Mouse (Mus musculus) gastrocnemius, postnatal 10 days (tissue): ENCODE measurements around the gene Acap1. TPM values are rescaled to one million over a fixed set of nuclear protein-coding genes. Genes with fewer than 3 reads are reported as not detected.

Source experiments
- DNase-seq: peaks from one replicate; pipeline ENCODE4 v3.0.0; 2021; ENCODE audit warnings: mixed read lengths
- microRNA-seq, 2 experiments: library from miRNA; unstranded; fragments of <30 nt; microRNA quantifications; one replicate each; pipeline ENCODE4 v1.2.0; 2021
- total RNA-seq, 2 experiments: library from RNA; stranded (reverse); gene quantifications; 2 replicates each; pipeline ENCODE4 v1.2.3; 2021

Acap1 gene
- total RNA-seq, 2 experiments from 2014 or later: 0.42 to 1.0 TPM

GRCm38 (mm10) chr11:69837604-69837951 lies 57.8 kb downstream of the Acap1 start, which contains the start of gene Nlgn2:
Gene Nlgn2 (minus strand): TSS chr11:69837784.
- DNase-seq: peak; percentile 76

- DNase-seq: peak; percentile 59
Measured at GRCm38 (mm10) chr11:69836703-69837576, 58.4 kb downstream of the Acap1 start.

- DNase-seq: no peak
Measured at GRCm38 (mm10) chr11:69835966-69836335, 59.4 kb downstream of the Acap1 start.

GRCm38 (mm10) chr11:69835326-69835965 lies 59.9 kb downstream of the Acap1 start:
- DNase-seq: no peak

- peak; percentile 36 for DNase-seq
Measured at GRCm38 (mm10) chr11:69834001-69834549, 61.3 kb downstream of the Acap1 start.

- no peak for DNase-seq
Measured at GRCm38 (mm10) chr11:69833554-69833953, 61.8 kb downstream of the Acap1 start.

Small RNA genes within 50 kb of the gene (microRNA-seq; reads per million reads assigned to microRNA genes)
- 0 reads per million in 2 experiments for gene Mir6924

Other genes starting within 250 kb of the Acap1 start
- gene Sox15, start 240.2 kb downstream of the Acap1 start, total RNA-seq: under 1 TPM in 1 of 2 experiments, not detected in 1; 0.32 TPM
- gene Mpdu1, start 232.9 kb downstream of the Acap1 start, total RNA-seq: 10 to 100 TPM; 21.1 to 21.3 TPM
- 10 to 100 TPM in 1 of 2 experiments, 1 to 10 TPM in 1; 6.1 to 14.1 TPM for gene Cd68, start 229.4 kb downstream of the Acap1 start, total RNA-seq
- gene Eif4a1, start 223.1 kb downstream of the Acap1 start, total RNA-seq: 100 to 1,000 TPM; 216 to 234 TPM
- 10 to 100 TPM; 29.5 to 36.0 TPM for gene Senp3, start 213.5 kb downstream of the Acap1 start, total RNA-seq
- gene Tnfsf13, start 209.8 kb downstream of the Acap1 start, total RNA-seq: 1 to 10 TPM; 1.6 to 2.1 TPM
- gene Tnfsf12, start 199.7 kb downstream of the Acap1 start, total RNA-seq: 10 to 100 TPM; 15.9 to 17.6 TPM
- 1 to 10 TPM; 2.9 to 4.5 TPM for gene Tnfsfm13, start 199.4 kb downstream of the Acap1 start, total RNA-seq
- 10 to 100 TPM; 45.9 to 49.4 TPM for gene Polr2a, start 136.9 kb downstream of the Acap1 start, total RNA-seq
- not detected for gene Slc35g3, start 133.6 kb downstream of the Acap1 start, total RNA-seq
- gene Zbtb4, start 129.6 kb downstream of the Acap1 start, total RNA-seq: 10 to 100 TPM; 21.0 to 29.3 TPM
- 100 to 1,000 TPM; 105 to 124 TPM for gene Chrnb1, start 99.6 kb downstream of the Acap1 start, total RNA-seq
- 10 to 100 TPM; 10.5 to 12.2 TPM for gene Fgf11, start 93.7 kb downstream of the Acap1 start, total RNA-seq
- not detected for gene Tmem102, start 89.9 kb downstream of the Acap1 start, total RNA-seq
- not detected for gene Gm39566, start 80.2 kb downstream of the Acap1 start, total RNA-seq
- gene Spem2, start 77.1 kb downstream of the Acap1 start, total RNA-seq: not detected
- not detected for gene Spem1, start 73.4 kb downstream of the Acap1 start, total RNA-seq
- gene Nlgn2, start 57.8 kb downstream of the Acap1 start, total RNA-seq: 10 to 100 TPM; 10.3 to 15.9 TPM
- gene Tmem256, start 57.0 kb downstream of the Acap1 start, total RNA-seq: 100 to 1,000 TPM; 121 to 122 TPM
- gene Plscr3, start 49.2 kb downstream of the Acap1 start, total RNA-seq: 10 to 100 TPM; 25.4 to 27.9 TPM
- gene Tnk1, start 36.8 kb downstream of the Acap1 start, total RNA-seq: under 1 TPM; 0.11 to 0.31 TPM
- gene Tmem95, start 17.5 kb downstream of the Acap1 start, total RNA-seq: not detected
- 1 to 10 TPM; 2.3 to 3.7 TPM for gene Kctd11, start 14.1 kb downstream of the Acap1 start, total RNA-seq
- gene 2810408A11Rik, start 5.4 kb upstream of the Acap1 start, total RNA-seq: 1 to 10 TPM; 1.8 to 2.4 TPM
- gene Neurl4, start 5.5 kb upstream of the Acap1 start, total RNA-seq: 10 to 100 TPM; 31.2 to 31.8 TPM
- gene Gps2, start 18.3 kb upstream of the Acap1 start, total RNA-seq: 10 to 100 TPM; 29.0 to 31.3 TPM
- 100 to 1,000 TPM; 600 to 663 TPM for gene Eif5a, start 26.4 kb upstream of the Acap1 start, total RNA-seq
- 1 to 10 TPM; 2.7 to 4.1 TPM for gene Ybx2, start 40.3 kb upstream of the Acap1 start, total RNA-seq
- 100 to 1,000 TPM; 128 to 165 TPM for gene Slc2a4, start 52.6 kb upstream of the Acap1 start, total RNA-seq
- gene Cldn7, start 69.2 kb upstream of the Acap1 start, total RNA-seq: under 1 TPM in 1 of 2 experiments, not detected in 1; 0.38 TPM
- gene Ctdnep1, start 85.6 kb upstream of the Acap1 start, total RNA-seq: 100 to 1,000 TPM; 237 to 249 TPM
- 10 to 100 TPM; 46.9 to 53.2 TPM for gene Elp5, start 87.0 kb upstream of the Acap1 start, total RNA-seq
- 100 to 1,000 TPM; 195 to 228 TPM for gene Gabarap, start 95.6 kb upstream of the Acap1 start, total RNA-seq
- 10 to 100 TPM; 22.2 to 28.9 TPM for gene Phf23, start 100.2 kb upstream of the Acap1 start, total RNA-seq
- gene Dvl2, start 105.1 kb upstream of the Acap1 start, total RNA-seq: 10 to 100 TPM in 1 of 2 experiments, 1 to 10 TPM in 1; 8.2 to 14.7 TPM
- gene Acadvl, start 119.9 kb upstream of the Acap1 start, total RNA-seq: 100 to 1,000 TPM; 217 to 254 TPM
- gene Dlg4, start 121.4 kb upstream of the Acap1 start, total RNA-seq: 10 to 100 TPM; 16.5 to 28.7 TPM
- under 1 TPM in 1 of 2 experiments, not detected in 1; 0.29 TPM for gene Asgr1, start 158.5 kb upstream of the Acap1 start, total RNA-seq
- under 1 TPM in 1 of 2 experiments, not detected in 1; 0.32 TPM for gene Asgr2, start 197.1 kb upstream of the Acap1 start, total RNA-seq
- gene Mgl2, start 234.8 kb upstream of the Acap1 start, total RNA-seq: 1 to 10 TPM; 3.2 to 4.0 TPM